Mouse (Mus musculus) lung, adult 18-20 months (tissue): ENCODE results near the gene Zfp91.

Experiments
- DNase-seq, 2 experiments: peaks; one replicate each; pipeline ENCODE4 v3.0.0; 2022; ENCODE audit warnings: mixed read lengths in 2 of 2

Zfp91 gene

DNA sequence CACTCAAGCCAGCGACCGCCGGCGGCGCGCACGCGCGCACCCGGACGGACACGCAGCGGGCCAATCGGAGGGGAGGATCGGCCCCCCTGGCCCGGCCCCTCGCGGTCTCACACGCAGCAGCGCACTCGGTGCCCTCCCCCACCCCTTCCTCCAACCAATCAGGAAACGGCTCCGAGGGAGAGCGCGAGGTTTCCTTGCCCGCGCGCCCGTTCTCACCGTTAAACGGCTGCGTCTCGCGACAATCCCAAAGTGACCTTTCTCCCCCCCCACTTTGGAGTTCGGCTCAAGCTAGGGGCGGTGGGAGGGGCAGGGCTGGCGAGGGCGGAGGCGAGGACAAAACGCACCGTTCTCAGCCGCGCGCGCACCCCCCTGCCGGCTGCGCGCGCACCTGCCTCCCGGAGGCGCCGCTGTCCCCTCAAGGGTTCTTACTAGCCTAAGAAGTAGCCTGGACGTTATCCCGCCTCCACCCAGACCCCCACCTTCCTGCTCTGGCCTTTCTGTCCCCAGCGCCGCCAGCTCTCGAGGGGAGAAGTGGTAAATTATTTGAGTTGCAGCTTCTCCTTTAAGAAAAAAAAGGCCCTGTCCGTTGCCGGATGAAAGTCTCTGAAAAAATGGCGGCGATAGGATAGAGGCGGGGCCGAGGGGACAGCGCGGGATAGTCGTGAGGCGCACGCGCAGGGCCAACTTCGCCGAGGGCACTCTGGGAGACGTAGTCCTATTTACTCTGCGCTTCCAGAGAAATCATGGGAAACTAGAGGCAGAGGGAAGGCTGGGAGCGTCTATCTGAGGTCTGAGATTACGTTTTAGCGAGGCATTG lies at the start of gene Zfp91, which contains the start of gene Lpxn:
Gene Zfp91, minus strand, starts transcription at position 616 of the 817 bp plus-strand sequence.
Gene Lpxn, plus strand, starts transcription at position 683 of the 817 bp plus-strand sequence.
- DNase-seq, result peak; percentile 98

DNA sequence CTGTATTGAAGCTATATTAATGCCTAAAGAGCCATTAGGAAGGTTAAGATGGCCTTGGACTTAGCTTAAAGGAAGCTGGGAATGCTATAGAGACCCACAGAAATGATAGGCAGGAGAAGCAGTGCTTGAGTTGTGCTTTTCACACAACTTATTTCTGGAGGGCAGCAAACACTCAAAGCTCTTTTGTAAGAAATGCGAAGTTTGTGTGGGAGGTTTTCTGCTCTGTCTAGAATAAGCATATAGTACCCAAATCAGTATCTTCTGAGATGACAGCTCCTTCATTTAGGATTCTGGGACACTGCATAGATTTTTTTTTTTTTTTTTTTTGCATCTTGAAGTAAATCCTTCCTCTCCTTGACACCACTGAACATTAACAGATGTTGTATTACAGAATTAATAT lies 42.6 kb upstream of the Zfp91 start:
- DNase-seq, result no peak

DNA sequence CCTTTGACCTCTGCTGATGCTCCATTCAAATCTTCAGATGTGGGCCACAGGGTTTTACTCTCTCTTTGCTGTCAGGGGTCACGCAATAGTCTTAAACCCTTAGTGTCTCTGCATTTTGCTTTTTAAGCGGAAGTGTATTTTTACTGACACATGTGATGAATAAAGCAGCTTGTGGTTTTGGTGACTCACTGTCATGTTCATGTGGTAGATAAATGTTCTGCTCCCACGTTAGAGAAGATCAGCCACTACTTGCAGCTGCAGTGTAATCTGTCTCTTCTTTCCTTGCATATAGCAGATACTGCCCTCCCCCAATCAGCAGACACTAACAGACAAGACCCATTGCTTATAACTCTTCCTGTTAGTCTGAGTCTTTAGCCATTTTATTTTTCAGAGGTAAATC lies 37.7 kb upstream of the Zfp91 start:
- peak in 1 of 2 experiments; percentile 9 for DNase-seq

DNA sequence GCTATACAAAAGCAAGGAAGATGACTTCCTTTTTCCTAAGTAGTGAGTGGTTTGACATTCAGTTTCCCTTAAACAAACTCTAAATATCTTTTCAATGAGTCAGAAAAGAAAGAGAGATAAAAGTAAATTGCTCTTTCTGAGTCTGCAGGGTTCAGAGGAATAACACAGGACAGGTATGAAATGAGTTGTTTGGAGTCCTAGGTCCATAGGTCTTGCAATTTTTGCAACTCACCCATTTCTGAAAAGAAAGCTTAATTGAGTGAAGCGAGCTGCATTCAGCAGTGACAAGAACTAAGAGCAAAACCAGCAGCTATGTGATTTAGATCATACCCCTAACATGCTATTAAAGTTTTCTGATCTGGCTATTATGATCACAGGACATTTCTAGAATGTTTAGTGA lies 35.6 kb upstream of the Zfp91 start:
- DNase-seq, result no peak

GRCm38 (mm10) chr19:12830823-12831430 lies 35.0 kb upstream of the Zfp91 start:
- no peak for DNase-seq

- DNase-seq, result no peak
Measured at GRCm38 (mm10) chr19:12824549-12824948, 28.6 kb upstream of the Zfp91 start.

GRCm38 (mm10) chr19:12820383-12820782 lies 24.5 kb upstream of the Zfp91 start:
- DNase-seq, result peak in 1 of 2 experiments; percentile 18

GRCm38 (mm10) chr19:12818507-12818906 lies 22.6 kb upstream of the Zfp91 start:
- no peak for DNase-seq

DNA sequence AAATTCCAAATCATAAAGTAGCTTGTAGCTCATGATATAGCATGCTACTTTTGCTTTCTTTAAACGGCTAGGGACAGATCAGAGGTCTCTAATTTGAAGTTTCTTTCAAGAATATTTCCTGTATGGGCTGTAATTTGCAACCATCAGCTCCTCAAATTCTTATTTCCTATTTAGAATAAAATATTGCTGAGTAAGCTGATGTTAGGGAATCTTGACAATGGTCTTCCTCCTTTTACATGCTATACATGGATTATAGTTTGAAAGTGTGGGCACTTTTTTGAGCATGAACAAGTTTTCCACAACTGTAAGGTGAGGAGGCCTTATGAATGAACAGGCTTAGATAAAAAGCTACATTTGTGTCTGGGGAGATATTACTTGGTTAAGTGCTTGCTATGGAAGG lies 18.0 kb upstream of the Zfp91 start:
- DNase-seq, result no peak

DNA sequence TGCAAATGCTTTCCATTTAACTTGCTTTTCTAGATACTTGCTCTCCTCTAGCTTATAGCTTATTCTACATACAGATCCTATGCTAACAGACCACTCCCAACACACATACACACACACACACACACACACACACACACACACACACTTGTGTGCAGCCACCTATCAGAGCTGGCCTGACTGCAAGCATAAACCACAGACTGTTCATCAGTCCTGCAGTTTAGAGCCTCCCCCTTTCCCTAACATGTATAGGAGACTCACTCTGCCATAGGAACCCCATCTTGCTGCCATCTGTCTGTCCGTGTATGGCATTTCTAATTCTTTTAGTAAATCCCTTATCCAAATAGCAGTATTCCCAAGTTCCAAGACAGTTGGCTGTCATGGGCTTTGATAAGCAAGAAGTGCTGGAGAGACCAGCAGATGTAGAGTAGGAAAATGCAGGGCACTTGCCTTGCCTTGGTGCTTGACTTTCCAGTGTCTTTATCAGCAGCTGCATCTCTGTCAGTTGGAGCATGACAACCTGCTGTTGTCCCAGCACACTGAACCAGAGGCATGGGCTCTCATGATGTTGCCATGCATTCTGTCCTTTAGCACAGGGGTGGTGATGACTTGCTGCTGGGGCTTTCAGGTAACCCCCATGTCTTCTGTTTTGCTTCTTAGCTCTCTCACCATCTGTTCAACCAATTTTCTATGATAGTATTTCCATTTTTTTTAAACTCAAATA lies 16.9 kb upstream of the Zfp91 start:
- no peak for DNase-seq

DNA sequence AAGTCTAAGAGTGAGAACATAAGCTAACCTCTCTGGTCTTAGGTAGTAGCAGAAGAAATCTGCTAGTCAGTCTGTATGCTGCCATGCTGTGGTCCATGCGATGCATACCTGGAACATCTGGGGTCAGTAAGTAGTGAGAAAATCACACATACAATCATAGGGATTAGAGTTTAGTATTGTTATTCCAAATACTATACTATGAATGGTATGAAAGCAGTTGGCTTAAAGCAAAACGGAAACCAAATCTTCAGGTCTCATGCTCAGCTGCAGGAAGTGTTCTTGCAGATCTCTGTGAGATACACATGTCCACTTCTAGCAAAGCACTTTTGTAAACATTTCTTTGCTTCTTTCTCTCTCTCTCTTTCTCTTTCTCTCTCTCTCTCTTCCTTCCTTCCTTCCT lies 10.3 kb upstream of the Zfp91 start:
- no peak for DNase-seq

DNA sequence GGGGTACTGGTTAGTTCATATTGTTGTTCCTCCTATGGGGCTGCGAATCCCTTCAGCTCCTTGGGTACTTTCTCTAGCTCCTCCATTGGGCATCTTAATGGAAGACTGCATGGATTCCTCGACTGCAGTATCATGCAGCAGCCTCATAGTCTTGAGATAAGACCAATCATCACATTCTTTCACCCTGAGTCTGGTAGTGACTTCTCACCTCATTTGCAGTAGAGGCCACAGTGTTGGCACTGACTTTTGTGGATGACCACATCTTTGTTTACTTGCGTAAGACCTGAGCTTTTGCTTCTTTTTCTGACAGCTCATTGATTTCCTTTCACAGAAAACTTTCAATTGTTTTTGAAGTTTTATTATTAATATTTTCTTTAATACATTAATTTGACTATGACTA lies 9.8 kb upstream of the Zfp91 start:
- DNase-seq, result peak in 1 of 2 experiments; percentile 12

DNA sequence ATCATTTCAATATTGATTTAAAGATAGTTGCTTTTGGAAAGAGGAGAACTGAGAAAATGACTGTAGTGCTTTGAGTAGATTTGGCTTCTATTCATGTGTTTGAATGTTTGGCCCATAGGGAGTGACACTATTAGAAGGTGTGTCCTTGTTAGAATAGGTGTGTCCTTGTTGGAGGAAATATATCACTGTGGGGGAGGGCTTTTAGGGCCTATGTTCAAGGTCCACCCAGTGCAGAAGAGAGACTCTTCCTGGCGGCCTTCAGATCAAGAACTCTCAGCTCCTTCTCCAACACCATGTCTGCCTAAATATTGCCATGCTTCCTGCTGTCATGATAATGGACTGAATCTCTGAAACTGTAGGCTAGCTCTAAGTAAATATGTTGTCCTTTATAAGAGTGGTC lies 8.3 kb upstream of the Zfp91 start:
- no peak for DNase-seq

DNA sequence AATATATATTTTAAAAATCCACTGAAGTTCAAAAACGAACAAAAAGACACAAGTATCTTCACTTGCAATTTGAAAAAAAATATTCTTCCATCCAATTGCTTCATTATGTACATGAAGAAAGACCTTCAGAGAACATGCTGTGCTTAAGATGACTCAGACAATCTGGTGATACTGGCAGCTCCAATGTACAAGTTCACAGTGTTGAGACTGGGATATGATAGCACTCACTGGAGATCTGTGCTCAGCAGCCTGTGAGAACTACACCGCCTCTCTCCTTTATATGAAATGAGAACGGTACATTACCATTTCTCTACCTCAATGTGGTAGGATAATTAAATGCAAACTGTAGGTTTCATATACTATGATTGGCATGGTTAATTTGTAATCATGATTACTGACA lies 6.9 kb upstream of the Zfp91 start:
- no peak for DNase-seq

DNA sequence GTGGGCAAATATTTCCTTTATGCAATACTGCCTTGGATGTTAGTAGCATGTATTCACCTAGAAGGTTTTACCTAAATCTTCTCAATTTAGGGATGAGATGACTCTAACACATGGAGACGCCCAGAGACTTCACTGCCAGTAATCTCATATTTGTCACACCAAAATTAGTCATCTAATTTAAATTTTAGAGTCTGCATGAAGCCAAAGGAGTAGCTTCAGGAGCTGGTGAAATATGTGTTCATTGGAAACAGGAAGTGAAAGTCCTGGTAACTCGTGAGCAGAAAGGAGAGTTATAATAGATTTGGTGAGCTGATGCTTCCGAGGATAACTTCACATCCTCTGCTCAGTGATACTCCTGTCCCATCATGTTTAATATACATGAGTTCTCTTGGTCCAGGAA lies 5.1 kb upstream of the Zfp91 start:
- DNase-seq, result no peak

DNA sequence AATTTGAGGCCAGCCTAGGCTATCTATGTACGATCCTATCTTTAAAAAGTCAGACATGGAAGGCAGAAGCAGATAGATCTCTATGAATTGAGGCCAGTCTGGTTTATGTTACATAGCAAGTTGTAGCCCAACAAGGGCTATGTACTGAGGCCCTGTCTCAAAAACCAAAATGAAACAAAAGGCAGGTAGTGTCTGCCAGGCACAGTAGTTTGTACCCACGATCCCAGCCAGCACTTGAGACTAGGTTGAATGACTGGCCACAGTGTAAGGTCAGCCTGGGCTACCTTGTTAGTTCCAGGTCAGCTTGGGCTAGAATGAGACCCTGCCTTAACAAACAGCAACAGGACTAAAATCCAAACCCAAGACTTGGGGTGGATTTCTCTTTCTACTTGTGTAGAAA lies 4.7 kb upstream of the Zfp91 start:
- no peak for DNase-seq

- no peak for DNase-seq
Measured at GRCm38 (mm10) chr19:12799081-12799480, 3.2 kb upstream of the Zfp91 start.

GRCm38 (mm10) chr19:12798404-12798803 lies 2.5 kb upstream of the Zfp91 start:
- DNase-seq, result peak; percentile 11 to 15

- peak in 1 of 2 experiments; percentile 25 for DNase-seq
Measured at GRCm38 (mm10) chr19:12797071-12797470, 1.1 kb upstream of the Zfp91 start.

DNA sequence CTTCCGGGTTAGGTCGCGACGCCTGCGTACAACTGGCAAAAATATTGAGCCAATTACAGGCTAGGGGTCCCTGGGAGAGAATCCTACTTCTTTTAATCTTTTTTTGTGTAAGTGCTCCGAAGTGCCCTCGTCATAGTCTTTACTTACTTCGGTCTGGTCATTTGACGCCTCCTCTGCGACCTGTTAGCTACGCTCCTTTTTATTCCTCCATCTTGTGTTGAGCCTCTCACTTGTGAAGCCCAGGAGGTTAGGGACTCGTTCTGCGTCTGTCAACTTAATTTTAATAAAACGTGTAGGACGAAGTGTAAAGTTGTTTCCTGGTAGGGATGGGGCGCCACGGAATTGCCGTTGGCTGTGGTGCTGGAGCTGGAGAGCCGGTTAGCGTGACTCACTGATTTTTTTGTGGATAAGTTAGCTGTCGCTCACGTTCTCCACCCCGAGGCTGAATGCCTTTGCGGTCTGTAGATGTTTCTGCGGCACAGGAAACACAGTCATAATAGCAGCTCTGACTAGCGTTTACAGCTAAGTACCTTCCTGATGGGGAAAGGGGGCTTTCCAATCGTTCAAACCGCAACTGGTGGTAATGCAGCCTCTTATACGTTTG lies 504 bp upstream of the Zfp91 start:
- peak; percentile 74 for DNase-seq

- no peak for DNase-seq
Measured at GRCm38 (mm10) chr19:12795110-12795509, 816 bp downstream of the Zfp91 start.

DNA sequence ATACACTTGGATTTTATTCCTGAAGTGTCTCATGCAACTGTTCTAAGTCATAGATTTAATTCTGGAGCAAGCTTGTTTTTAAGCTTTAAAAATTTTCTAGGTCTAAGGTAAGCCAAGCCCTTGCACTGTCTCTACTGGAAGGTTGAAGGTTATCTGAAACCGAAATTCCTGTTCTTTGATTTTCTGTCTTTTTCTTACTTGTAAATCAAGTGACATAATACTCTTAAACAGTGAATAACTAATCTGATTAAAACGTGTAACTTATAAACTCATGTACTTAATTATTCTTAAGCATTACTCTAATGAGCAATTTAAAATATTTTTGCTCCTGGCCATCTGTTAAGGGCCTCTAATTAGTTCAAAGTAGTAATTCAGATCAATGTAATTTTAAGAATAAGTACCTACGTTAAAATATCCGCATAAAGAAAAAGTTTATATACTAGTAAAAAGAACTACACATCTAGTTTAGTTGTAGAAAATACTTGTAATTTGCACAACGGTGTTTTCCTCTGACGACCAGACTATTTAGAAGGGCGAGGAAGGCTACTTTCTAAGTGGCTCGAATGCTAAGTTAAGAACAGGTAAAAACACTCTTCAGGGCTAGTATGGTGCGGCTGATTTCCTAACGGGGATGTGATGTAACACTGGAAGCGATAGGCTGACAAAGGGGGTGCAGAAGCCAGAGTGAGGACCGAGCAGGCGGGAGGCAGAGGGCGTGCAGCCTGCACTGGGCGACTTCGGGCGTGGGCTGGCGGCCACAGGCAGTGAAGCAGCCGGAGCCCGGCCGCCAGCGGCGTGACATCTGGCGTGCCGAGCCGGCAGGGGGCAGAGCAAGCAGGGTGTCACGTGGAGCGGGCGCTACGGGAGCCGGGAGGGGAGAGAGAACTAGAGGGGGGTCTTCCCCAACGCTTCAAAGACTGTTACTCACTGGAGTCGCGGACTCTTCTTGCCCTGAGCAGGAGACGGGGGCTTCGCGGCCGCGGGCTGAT lies 1.6 kb downstream of the Zfp91 start:
- DNase-seq, result peak; percentile 94 to 95
